Mouse (Mus musculus): Measurements from ENCODE around the gene Ttc21b. TPM values are rescaled to one million over a fixed set of nuclear protein-coding genes. Genes with fewer than 3 reads are reported as not detected.

The Ttc21b gene
- polyA plus RNA-seq (2015; fragmentation: Nextera tagmentation; extraction: Ambion mirVana) = 10.8 and 11.0 TPM in 2 replicates

GRCm38 (mm10) chr2:66256220-66257131 lies at the start of gene Ttc21b:
Gene Ttc21b (minus strand): TSS chr2:66256617.
- Histone ChIP-seq H3K4me1 (replicated peaks) (peaks cover 20% of the 10 kb centered on the region), H3K27me3 (no peaks in the 10 kb centered on the region), H3K27ac (replicated peaks) (peak within 1 kb of the TSS; percentile 91), H3K4me3 (peak within 1 kb of the TSS; percentile 91), H3K9ac (peak within 1 kb of the TSS; percentile 82), H3K36me3 (peaks cover 7% of the 10 kb centered on the region), H3K9me3 (no peaks in the 10 kb centered on the region), H3K4me2 (peak within 1 kb of the TSS; percentile 56)
- WGBS = under 1% methylated on average over 56 of the region's 56 CpGs
- peak; percentile 99 for ATAC-seq (ENCODE audit: low FRiP score, low read depth)

DNA sequence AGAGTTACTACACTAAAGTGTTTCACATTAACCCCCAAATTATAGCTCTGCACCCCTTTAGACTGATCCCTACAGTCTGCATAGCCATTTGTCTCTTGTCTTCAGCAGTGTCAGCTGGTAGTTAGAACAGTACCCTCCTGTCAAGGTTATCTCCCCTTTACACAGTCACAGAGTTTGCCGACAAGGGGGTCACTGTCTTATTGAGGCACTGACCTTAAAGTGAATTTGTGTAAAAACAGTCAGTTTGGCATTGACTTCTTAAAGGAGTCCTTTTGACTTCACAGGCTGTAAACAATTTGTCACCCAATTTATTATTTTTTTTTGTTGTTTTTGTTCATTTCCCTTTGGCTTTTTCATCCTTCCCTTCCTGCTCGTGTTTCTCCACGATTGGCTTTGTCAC lies 16.1 kb upstream of the Ttc21b start:
- no peaks in the 10 kb centered on the region for H3K9me3 ChIP-seq
- H3K27me3 ChIP-seq = no peaks in the 10 kb centered on the region
- ATAC-seq (ENCODE audit: low FRiP score, low read depth) = no peak
- H3K4me1 ChIP-seq (replicated peaks) = no peaks in the 10 kb centered on the region
- no peak overlapping the region for H3K27ac ChIP-seq (replicated peaks)
- WGBS = 84% methylated on average over 3 of the region's 3 CpGs
- no peak overlapping the region for H3K4me2 ChIP-seq
- no peak overlapping the region for H3K4me3 ChIP-seq
- peaks cover 23% of the 10 kb centered on the region for H3K36me3 ChIP-seq
- no peak overlapping the region for H3K9ac ChIP-seq

GRCm38 (mm10) chr2:66244013-66244412 lies 12.4 kb downstream of the Ttc21b start:
- no peaks in the 10 kb centered on the region for H3K4me1 ChIP-seq (replicated peaks)
- H3K36me3 ChIP-seq = peaks cover 52% of the 10 kb centered on the region
- H3K9ac ChIP-seq = no peak overlapping the region
- WGBS = 70% methylated on average over 1 of the region's 1 CpGs
- no peaks in the 10 kb centered on the region for H3K27me3 ChIP-seq
- no peak overlapping the region for H3K4me3 ChIP-seq
- H3K27ac ChIP-seq (replicated peaks) = no peak overlapping the region
- H3K9me3 ChIP-seq = no peaks in the 10 kb centered on the region
- ATAC-seq (ENCODE audit: low FRiP score, low read depth) = no peak
- no peak overlapping the region for H3K4me2 ChIP-seq

DNA sequence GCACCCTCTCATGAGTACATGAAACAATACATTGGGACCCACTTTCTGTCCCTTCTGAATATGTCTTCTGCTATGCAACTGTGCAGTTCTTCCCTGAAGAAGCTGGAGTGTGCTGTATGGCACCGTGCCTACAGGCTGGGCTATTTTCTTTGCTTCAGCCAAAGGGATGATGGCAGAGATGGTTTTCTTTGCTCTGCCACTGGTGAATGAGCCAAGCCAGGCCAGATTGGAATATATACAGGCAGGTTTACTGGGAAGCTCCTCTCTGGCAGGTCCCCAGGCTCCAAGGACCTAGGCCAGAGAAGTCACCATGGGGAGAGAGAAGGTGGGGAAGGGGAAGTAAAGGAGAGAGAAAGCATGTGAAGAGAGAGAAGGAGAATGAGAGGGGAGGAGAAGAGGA lies 16.1 kb downstream of the Ttc21b start:
- no peak for ATAC-seq (ENCODE audit: low FRiP score, low read depth)
- H3K4me3 ChIP-seq = no peak overlapping the region
- no peaks in the 10 kb centered on the region for H3K9me3 ChIP-seq
- no peaks in the 10 kb centered on the region for H3K27me3 ChIP-seq
- H3K27ac ChIP-seq (replicated peaks) = no peak overlapping the region
- peaks cover 39% of the 10 kb centered on the region for H3K36me3 ChIP-seq
- H3K4me2 ChIP-seq = no peak overlapping the region
- no peaks in the 10 kb centered on the region for H3K4me1 ChIP-seq (replicated peaks)
- 86% methylated on average over 1 of the region's 1 CpGs for WGBS
- H3K9ac ChIP-seq = no peak overlapping the region

DNA sequence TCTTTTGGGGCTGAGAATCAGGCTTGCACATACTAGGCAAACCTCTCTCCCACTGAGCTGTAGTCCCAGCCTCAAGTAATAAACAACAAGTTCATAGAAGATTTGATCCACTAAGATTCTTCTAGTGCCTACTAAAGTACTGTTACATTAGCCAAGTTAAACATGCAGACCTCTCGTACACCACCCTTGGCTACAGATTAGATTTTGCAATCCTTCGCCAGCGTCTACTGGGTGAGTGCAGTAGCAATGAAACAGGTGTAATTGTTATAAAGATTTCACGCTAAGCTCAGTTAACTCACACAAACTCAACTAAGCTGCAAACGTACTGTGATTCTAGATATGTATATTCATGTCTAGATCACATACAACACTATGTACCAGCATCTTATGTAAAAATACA lies 17.5 kb downstream of the Ttc21b start:
- ATAC-seq (ENCODE audit: low FRiP score, low read depth) = no peak
- Histone ChIP-seq H3K36me3 (peaks cover 45% of the 10 kb centered on the region), H3K27ac (replicated peaks) (no peak overlapping the region), H3K27me3 (no peaks in the 10 kb centered on the region), H3K9ac (no peak overlapping the region), H3K4me2 (no peak overlapping the region), H3K4me3 (no peak overlapping the region), H3K4me1 (replicated peaks) (no peaks in the 10 kb centered on the region), H3K9me3 (no peaks in the 10 kb centered on the region)
- 93% methylated on average over 5 of the region's 5 CpGs for WGBS

DNA sequence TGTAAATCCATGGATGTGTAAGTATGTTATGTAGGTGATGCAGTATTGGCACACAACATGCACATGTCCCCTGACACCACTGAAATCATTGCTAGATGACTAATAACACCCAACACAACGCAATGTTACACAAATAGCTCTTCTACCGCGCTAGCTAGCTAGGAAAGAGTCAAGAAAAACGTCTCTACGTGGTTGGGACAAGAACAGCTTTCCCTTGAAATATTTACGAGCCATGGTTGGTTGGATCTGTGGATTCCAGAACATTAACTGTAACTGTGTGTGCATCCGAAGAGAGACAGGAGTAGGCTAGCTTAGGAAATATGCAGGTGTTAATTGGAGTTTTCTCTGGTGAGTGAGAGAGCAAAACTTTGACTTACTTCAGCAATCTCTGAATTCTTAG lies 35.5 kb downstream of the Ttc21b start:
- no peaks in the 10 kb centered on the region for H3K9me3 ChIP-seq
- no peak overlapping the region for H3K27ac ChIP-seq (replicated peaks)
- H3K4me2 ChIP-seq = no peak overlapping the region
- H3K4me1 ChIP-seq (replicated peaks) = no peaks in the 10 kb centered on the region
- no peak for ATAC-seq (ENCODE audit: low FRiP score, low read depth)
- H3K4me3 ChIP-seq = no peak overlapping the region
- H3K27me3 ChIP-seq = no peaks in the 10 kb centered on the region
- 92% methylated on average over 7 of the region's 7 CpGs for WGBS
- peaks cover 28% of the 10 kb centered on the region for H3K36me3 ChIP-seq
- H3K9ac ChIP-seq = no peak overlapping the region

DNA sequence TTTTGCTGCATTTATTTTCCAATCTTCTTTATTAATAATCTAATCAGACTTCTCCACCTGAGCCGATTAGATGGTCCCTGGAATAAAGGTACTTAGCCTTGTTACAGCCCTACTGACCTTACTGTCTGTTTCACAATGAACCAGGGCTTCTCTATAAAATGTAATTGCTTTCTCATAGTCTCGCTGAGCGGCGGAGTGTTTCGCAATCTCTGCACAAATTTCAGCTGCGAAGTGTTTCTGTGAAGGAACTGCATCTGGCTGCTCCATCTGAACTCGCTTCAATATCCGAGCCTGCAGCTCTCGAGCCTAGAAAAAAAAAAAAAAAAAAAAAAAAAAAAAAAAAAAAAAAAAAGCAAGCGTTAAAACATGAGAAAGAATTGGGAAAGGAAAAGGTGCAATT lies 46.5 kb downstream of the Ttc21b start:
- no peak for ATAC-seq (ENCODE audit: low FRiP score, low read depth)
- peaks cover 52% of the 10 kb centered on the region for H3K36me3 ChIP-seq
- no peak overlapping the region for H3K9ac ChIP-seq
- no peaks in the 10 kb centered on the region for H3K4me1 ChIP-seq (replicated peaks)
- no peaks in the 10 kb centered on the region for H3K9me3 ChIP-seq
- no peak overlapping the region for H3K27ac ChIP-seq (replicated peaks)
- H3K4me3 ChIP-seq = no peak overlapping the region
- 85% methylated on average over 10 of the region's 10 CpGs for WGBS
- H3K4me2 ChIP-seq = no peak overlapping the region
- no peaks in the 10 kb centered on the region for H3K27me3 ChIP-seq

- Histone ChIP-seq H3K4me1 (replicated peaks) (no peaks in the 10 kb centered on the region), H3K9me3 (no peaks in the 10 kb centered on the region), H3K27ac (replicated peaks) (no peak overlapping the region), H3K9ac (no peak overlapping the region), H3K4me3 (no peak overlapping the region), H3K27me3 (no peaks in the 10 kb centered on the region), H3K4me2 (no peak overlapping the region), H3K36me3 (peaks cover 48% of the 10 kb centered on the region)
- no peak for ATAC-seq (ENCODE audit: low FRiP score, low read depth)
- WGBS = 97% methylated on average over 13 of the region's 13 CpGs
These were observed 47.1 kb downstream of the Ttc21b start for GRCm38 (mm10) chr2:66209353-66209752.

DNA sequence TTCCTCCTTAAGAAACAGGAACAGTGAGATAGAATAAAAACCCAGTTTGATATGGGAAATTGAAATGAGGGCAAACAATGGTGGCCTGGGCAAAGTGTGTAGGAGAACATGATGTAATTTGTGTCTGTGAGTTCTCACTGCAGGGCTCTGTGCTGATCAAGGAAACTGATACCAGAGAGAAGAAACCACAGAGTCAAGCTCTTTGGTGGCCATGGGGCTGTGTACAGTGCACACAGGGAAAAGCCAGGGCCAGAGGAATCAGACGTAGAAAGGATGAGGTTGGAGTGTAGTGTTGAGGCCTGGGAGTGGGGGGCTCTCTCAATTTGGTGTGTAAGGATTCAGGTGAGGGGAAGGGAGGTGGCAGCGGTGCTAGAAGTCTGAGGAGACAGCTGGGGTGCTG lies 49.6 kb downstream of the Ttc21b start:
- H3K9me3 ChIP-seq = no peaks in the 10 kb centered on the region
- H3K4me1 ChIP-seq (replicated peaks) = no peaks in the 10 kb centered on the region
- no peak overlapping the region for H3K9ac ChIP-seq
- H3K27me3 ChIP-seq = no peaks in the 10 kb centered on the region
- H3K27ac ChIP-seq (replicated peaks) = no peak overlapping the region
- no peak overlapping the region for H3K4me2 ChIP-seq
- no peak overlapping the region for H3K4me3 ChIP-seq
- ATAC-seq (ENCODE audit: low FRiP score, low read depth) = no peak
- peaks cover 47% of the 10 kb centered on the region for H3K36me3 ChIP-seq
- WGBS = 95% methylated on average over 2 of the region's 2 CpGs

DNA sequence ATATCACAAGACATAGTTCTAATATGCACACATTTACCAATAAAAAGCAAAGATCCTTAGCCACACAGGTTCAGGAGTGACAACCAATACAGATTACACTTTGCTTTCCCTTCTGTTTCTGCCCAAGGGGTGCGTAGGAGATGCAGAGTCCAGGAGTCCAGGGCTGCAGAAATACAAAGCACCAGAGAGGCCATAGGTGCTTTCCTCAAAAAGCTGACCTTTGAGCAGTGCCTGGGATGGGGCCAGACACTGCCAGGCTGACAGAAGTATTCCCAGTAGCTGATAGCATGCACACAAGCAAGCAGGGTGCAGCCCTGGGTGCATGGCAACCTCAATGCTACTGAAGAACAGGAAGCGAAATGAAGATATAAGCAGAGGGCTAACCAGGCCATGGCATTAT lies 52.2 kb downstream of the Ttc21b start:
- Histone ChIP-seq H3K27me3 (no peaks in the 10 kb centered on the region), H3K27ac (replicated peaks) (no peak overlapping the region), H3K9ac (no peak overlapping the region), H3K4me1 (replicated peaks) (no peaks in the 10 kb centered on the region), H3K4me3 (no peak overlapping the region), H3K36me3 (peaks cover 48% of the 10 kb centered on the region), H3K9me3 (no peaks in the 10 kb centered on the region), H3K4me2 (no peak overlapping the region)
- ATAC-seq (ENCODE audit: low FRiP score, low read depth) = no peak
- 92% methylated on average over 2 of the region's 2 CpGs for WGBS

DNA sequence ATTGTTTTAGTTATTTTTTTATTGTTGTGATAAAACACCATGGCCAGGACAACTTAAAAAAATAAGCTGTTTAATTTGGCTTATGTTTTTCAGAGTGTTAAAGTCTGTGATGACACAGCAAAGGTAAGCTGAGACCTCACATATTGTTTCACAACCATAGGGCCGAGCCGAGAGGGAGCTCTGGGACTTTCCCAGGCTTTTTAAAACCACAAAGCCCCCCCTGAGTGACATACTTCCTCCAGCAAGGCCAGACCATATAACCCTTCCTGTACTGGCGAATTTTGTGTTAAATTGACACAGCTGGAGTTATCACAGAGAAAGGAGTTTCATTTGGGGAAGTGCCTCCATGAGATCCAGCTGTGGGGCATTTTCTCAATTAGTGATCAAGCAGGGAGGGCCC lies 56.2 kb downstream of the Ttc21b start:
- WGBS = 60% methylated on average over 3 of the region's 3 CpGs
- Histone ChIP-seq H3K36me3 (peaks cover 45% of the 10 kb centered on the region), H3K4me1 (replicated peaks) (no peaks in the 10 kb centered on the region), H3K27ac (replicated peaks) (no peak overlapping the region), H3K9ac (no peak overlapping the region), H3K27me3 (no peaks in the 10 kb centered on the region), H3K4me2 (no peak overlapping the region), H3K4me3 (no peak overlapping the region), H3K9me3 (no peaks in the 10 kb centered on the region)
- no peak for ATAC-seq (ENCODE audit: low FRiP score, low read depth)

DNA sequence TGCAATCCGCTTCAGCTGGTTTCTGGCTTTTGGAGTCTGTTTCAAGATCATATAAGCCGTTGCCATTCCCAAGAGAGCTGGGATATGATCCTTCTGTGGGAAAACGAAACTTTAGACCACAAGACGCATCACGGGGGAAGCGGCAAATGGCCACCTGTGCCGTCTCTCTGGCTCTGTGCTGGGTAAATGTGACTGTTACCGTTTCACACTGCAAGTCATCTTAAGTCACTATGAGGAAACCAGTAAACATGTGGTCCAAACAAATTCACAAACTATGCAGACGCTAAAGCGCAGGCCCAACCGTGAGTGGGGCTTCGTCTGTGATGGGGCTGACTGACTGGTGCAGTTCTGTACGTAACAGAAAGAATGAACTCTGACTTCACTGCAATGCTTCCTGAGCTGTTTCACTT lies 64.7 kb downstream of the Ttc21b start:
- Histone ChIP-seq H3K4me2 (no peak overlapping the region), H3K9me3 (no peaks in the 10 kb centered on the region), H3K4me3 (no peak overlapping the region), H3K27ac (replicated peaks) (no peak overlapping the region), H3K4me1 (replicated peaks) (no peaks in the 10 kb centered on the region), H3K36me3 (peaks cover 19% of the 10 kb centered on the region), H3K27me3 (no peaks in the 10 kb centered on the region), H3K9ac (no peak overlapping the region)
- 91% methylated on average over 13 of the region's 13 CpGs for WGBS
- no peak for ATAC-seq (ENCODE audit: low FRiP score, low read depth)

- WGBS = 93% methylated on average over 5 of the region's 5 CpGs
- Histone ChIP-seq H3K4me3 (no peak overlapping the region), H3K27me3 (no peaks in the 10 kb centered on the region), H3K9ac (no peak overlapping the region), H3K36me3 (peaks cover 15% of the 10 kb centered on the region), H3K9me3 (no peaks in the 10 kb centered on the region), H3K4me2 (no peak overlapping the region), H3K27ac (replicated peaks) (no peak overlapping the region), H3K4me1 (replicated peaks) (no peaks in the 10 kb centered on the region)
- ATAC-seq (ENCODE audit: low FRiP score, low read depth) = no peak
These were observed 66.3 kb downstream of the Ttc21b start for GRCm38 (mm10) chr2:66190157-66190556.

Measured in hindbrain, embryonic 15.5 days (tissue).